Mouse (Mus musculus) Muller cell, postnatal 12 days (primary cell): ENCODE data around the gene Tnfrsf25.

Experiments
- DNase-seq: peaks from one replicate; pipeline ENCODE4 v3.0.0-alpha.2; 2015; ENCODE audit errors: inconsistent ontology term

The Tnfrsf25 gene

GRCm38 (mm10) chr4:152092751-152093293 is 22.9 kb upstream of the Tnfrsf25 start:
- DNase-seq, result peak; percentile 70

GRCm38 (mm10) chr4:152094233-152094632 is 21.5 kb upstream of the Tnfrsf25 start:
- no peak for DNase-seq

- DNase-seq, result no peak
These were observed 19.5 kb upstream of the Tnfrsf25 start for GRCm38 (mm10) chr4:152095937-152096910.

GRCm38 (mm10) chr4:152096927-152097326 is 18.8 kb upstream of the Tnfrsf25 start:
- no peak for DNase-seq

- no peak for DNase-seq
These were observed 17.6 kb upstream of the Tnfrsf25 start for GRCm38 (mm10) chr4:152097911-152098799.

GRCm38 (mm10) chr4:152100541-152100940 is 15.2 kb upstream of the Tnfrsf25 start:
- DNase-seq, result no peak

- no peak for DNase-seq
These were observed 14.6 kb upstream of the Tnfrsf25 start for GRCm38 (mm10) chr4:152101081-152101653.

GRCm38 (mm10) chr4:152101921-152102320 is 13.8 kb upstream of the Tnfrsf25 start:
- DNase-seq, result no peak

GRCm38 (mm10) chr4:152103025-152103424 is 12.7 kb upstream of the Tnfrsf25 start:
- DNase-seq, result peak; percentile 68

GRCm38 (mm10) chr4:152106746-152107145 is 9.0 kb upstream of the Tnfrsf25 start:
- DNase-seq, result no peak

- peak; percentile 59 for DNase-seq
These were observed 8.2 kb upstream of the Tnfrsf25 start for GRCm38 (mm10) chr4:152107493-152107892.

GRCm38 (mm10) chr4:152107971-152108509 is 7.7 kb upstream of the Tnfrsf25 start:
- peak; percentile 73 for DNase-seq

GRCm38 (mm10) chr4:152108673-152109072 is 7.1 kb upstream of the Tnfrsf25 start:
- no peak for DNase-seq

GRCm38 (mm10) chr4:152109509-152109908 is 6.2 kb upstream of the Tnfrsf25 start:
- no peak for DNase-seq

- DNase-seq, result no peak
These were observed 5.0 kb upstream of the Tnfrsf25 start for GRCm38 (mm10) chr4:152110689-152111088.

GRCm38 (mm10) chr4:152112329-152112728 is 3.4 kb upstream of the Tnfrsf25 start:
- no peak for DNase-seq

GRCm38 (mm10) chr4:152114080-152114479 is 1.7 kb upstream of the Tnfrsf25 start:
- no peak for DNase-seq

GRCm38 (mm10) chr4:152117538-152117937 is 1.8 kb downstream of the Tnfrsf25 start:
- DNase-seq, result no peak

GRCm38 (mm10) chr4:152119396-152120292 is 3.9 kb downstream of the Tnfrsf25 start:
- peak; percentile 74 for DNase-seq
